In the genomic region with DNA sequence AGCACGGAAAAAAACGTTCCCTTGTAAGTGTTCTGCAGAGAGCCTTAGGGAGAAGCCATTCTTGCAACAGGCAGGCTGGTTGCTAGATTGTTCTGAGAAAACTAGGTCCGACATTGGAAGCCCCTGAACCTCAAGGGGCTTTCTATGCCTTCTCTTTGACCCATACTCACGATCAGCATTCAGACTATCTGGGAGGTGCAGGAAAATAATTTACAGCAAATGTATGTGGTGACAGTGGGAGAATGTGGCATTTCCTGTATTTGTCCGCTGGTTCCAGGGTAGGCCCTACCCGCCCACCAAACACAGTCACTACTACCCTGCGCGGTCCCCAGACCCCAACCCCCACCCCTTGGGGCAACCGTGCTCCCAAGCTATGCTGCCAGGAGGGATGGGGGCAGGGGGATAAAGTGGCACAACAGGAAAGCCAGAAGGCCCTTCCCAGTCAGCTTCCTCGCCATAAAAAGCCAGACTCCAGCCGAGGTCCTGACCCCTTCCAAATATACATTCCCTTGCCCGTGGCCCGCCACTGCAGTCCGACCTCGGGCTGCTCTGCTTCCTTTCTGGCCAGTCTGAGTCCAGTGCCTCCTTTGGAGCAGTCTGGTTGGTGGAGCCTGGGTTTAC, we compare ENCODE assay signal across 15 mouse cellular contexts. TPM values are rescaled to one million over a fixed set of nuclear protein-coding genes. Genes with fewer than 3 reads are reported as not detected.
DNase-seq lines count a peak whose midpoint lies in the region; ATAC-seq lines count a peak whose summit lies in the region.
"Had no signal": no experiment of that assay in that cellular context is flagged by ENCODE, and none has a peak within 500 bp of the region (broad histone marks: within the 10 kb centered on the region; RNA-seq: fewer than 3 reads in every experiment).

No protein-coding gene starts in this region.

- no peak overlapping the region for H3K4me3 ChIP-seq in heart, embryonic 16.5 days (ENCODE audit: low read length)
- H3K4me3 ChIP-seq in midbrain, embryonic 11.5 days (ENCODE audit: low read depth, low read length): no peak overlapping the region
- H3K4me3 ChIP-seq in midbrain, embryonic 13.5 days (replicated peaks): no peak overlapping the region
- H3K4me3 ChIP-seq: erythroblast, embryonic 14.5 days; stomach, embryonic 15.5 days had no signal

- intact Hi-C loops in heart, postnatal 36 days (cut with DNase I): no loop called here

- H3K4me2 ChIP-seq in heart, embryonic 16.5 days (ENCODE audit: low read depth, low read length): no peak overlapping the region
- no peak overlapping the region for H3K4me2 ChIP-seq in midbrain, embryonic 11.5 days
- H3K4me2 ChIP-seq in midbrain, embryonic 13.5 days (replicated peaks): no peak overlapping the region; the same call in 1 of the 2 replicates
- H3K4me2 ChIP-seq: stomach, embryonic 15.5 days had no signal

- no peak for ATAC-seq in heart, embryonic 16.5 days (replicated peaks; ENCODE audit: extremely low read depth, insufficient read depth, low FRiP score)
- ATAC-seq in midbrain, embryonic 11.5 days (ENCODE audit: low FRiP score): no peak
- no peak for ATAC-seq in midbrain, embryonic 13.5 days
- ATAC-seq: intestine, embryonic 16.5 days had no signal

- H3K27ac ChIP-seq in heart, embryonic 16.5 days (ENCODE audit: low read length): peak overlapping the region; percentile 16; the same call in 1 of the 2 replicates
- H3K27ac ChIP-seq in midbrain, embryonic 11.5 days (ENCODE audit: low read depth, low read length): no peak overlapping the region
- no peak overlapping the region for H3K27ac ChIP-seq in midbrain, embryonic 13.5 days
- H3K27ac ChIP-seq: stomach, embryonic 15.5 days had no signal

- H3K36me3 ChIP-seq in heart, embryonic 16.5 days (ENCODE audit: control insufficient read depth, insufficient read depth): no peaks in the 10 kb centered on the region
- H3K36me3 ChIP-seq in midbrain, embryonic 11.5 days (ENCODE audit: control insufficient read depth, insufficient read depth, low read length): no peaks in the 10 kb centered on the region
- H3K36me3 ChIP-seq in midbrain, embryonic 13.5 days: no peaks in the 10 kb centered on the region
- H3K36me3 ChIP-seq: stomach, embryonic 15.5 days had no signal

- WGBS in heart, embryonic 16.5 days: 45% methylated on average over 15 of the region's 15 CpGs
- 18% methylated on average over 15 of the region's 15 CpGs for WGBS in midbrain, embryonic 11.5 days
- 33% methylated on average over 15 of the region's 15 CpGs for WGBS in midbrain, embryonic 13.5 days

- H3K9me3 ChIP-seq in heart, embryonic 16.5 days (replicated peaks; ENCODE audit: control insufficient read depth, low read length): peaks cover 3% of the 10 kb centered on the region; the same call in 1 of the 2 replicates
- no peaks in the 10 kb centered on the region for H3K9me3 ChIP-seq in midbrain, embryonic 11.5 days (ENCODE audit: control insufficient read depth, low read length)
- no peaks in the 10 kb centered on the region for H3K9me3 ChIP-seq in midbrain, embryonic 13.5 days
- H3K9me3 ChIP-seq: stomach, embryonic 15.5 days had no signal

- H3K9ac ChIP-seq in heart, embryonic 16.5 days (ENCODE audit: low read length): no peak overlapping the region
- no peak overlapping the region for H3K9ac ChIP-seq in midbrain, embryonic 11.5 days (ENCODE audit: low read length)
- H3K9ac ChIP-seq in midbrain, embryonic 13.5 days (replicated peaks): no peak overlapping the region
- H3K9ac ChIP-seq: stomach, embryonic 15.5 days had no signal

- H3K27me3 ChIP-seq in heart, embryonic 16.5 days (ENCODE audit: control insufficient read depth, insufficient read depth, low read length): peaks cover 35% of the 10 kb centered on the region
- H3K27me3 ChIP-seq in midbrain, embryonic 11.5 days (ENCODE audit: control insufficient read depth, insufficient read depth, low read length): peaks cover 79% of the 10 kb centered on the region
- peaks cover 96% of the 10 kb centered on the region for H3K27me3 ChIP-seq in midbrain, embryonic 13.5 days

- DNase-seq in embryo, embryonic 10 days (ENCODE audit: low spot score): peak; percentile 79
- DNase-seq in embryo, embryonic 11 days: no peak
- no peak for DNase-seq in heart, postnatal 36 days
- peak; percentile 85 for DNase-seq in midbrain, embryonic 11.5 days (ENCODE audit: low spot score, missing footprints)
- DNase-seq in frontal cortex, postnatal 36 days (ENCODE audit: low spot score in 2 of 2): no peak
- DNase-seq in layer of hippocampus, adult 9-11 months: no peak
- DNase-seq: cerebellum, adult 2 months; gastrocnemius, postnatal 25 days; lung, adult 18-20 months; right cerebral cortex, postnatal 4 days had no signal

- peaks cover 7% of the 10 kb centered on the region; the same call in 1 of the 2 replicates for H3K4me1 ChIP-seq in heart, embryonic 16.5 days (ENCODE audit: control insufficient read depth, insufficient read depth, low read length)
- H3K4me1 ChIP-seq in midbrain, embryonic 11.5 days (ENCODE audit: control insufficient read depth, insufficient read depth, low read length): no peaks in the 10 kb centered on the region
- H3K4me1 ChIP-seq in midbrain, embryonic 13.5 days (replicated peaks): peaks cover 10% of the 10 kb centered on the region; the same call in 1 of the 2 replicates

RNA-seq across cellular contexts. Expression of gene Foxc1, which starts 9.1 kb away (rescaled TPM):
- polyA plus RNA-seq in heart, embryonic 16.5 days (2015; fragmentation: Nextera tagmentation; extraction: Ambion mirVana): 0.77 and 1.0 TPM in 2 replicates
- 1 to 10 TPM; 5.0 to 5.1 TPM for total RNA-seq in heart, postnatal 36 days (2021)
- 6.5 and 7.0 TPM in 2 replicates for polyA plus RNA-seq in midbrain, embryonic 11.5 days (2014; fragmentation: Nextera tagmentation; extraction: Ambion mirVana)
- 0.97 and 1.0 TPM in 2 replicates for polyA plus RNA-seq in midbrain, embryonic 13.5 days (2015; fragmentation: Nextera tagmentation; extraction: Ambion mirVana)
- polyA plus RNA-seq: erythroblast, embryonic 14.5 days had no signal

Comparison
In these comparisons a context has a peak if more than half of its experiments do, and no peak if none do; other contexts are left out.
1. DNase-seq: peak in embryo, embryonic 10 days (single experiment) and midbrain, embryonic 11.5 days (single experiment); none in embryo, embryonic 11 days (single experiment), heart, postnatal 36 days (0 of 2), frontal cortex, postnatal 36 days (0 of 2) and layer of hippocampus, adult 9-11 months (single experiment).